Mouse (Mus musculus): Measurements from ENCODE around the gene Cldn22. TPM values are rescaled to one million over a fixed set of nuclear protein-coding genes. Genes with fewer than 3 reads are reported as not detected.

Gene Cldn22
- polyA plus RNA-seq, 1 experiment from 2014 or later: not detected

DNA sequence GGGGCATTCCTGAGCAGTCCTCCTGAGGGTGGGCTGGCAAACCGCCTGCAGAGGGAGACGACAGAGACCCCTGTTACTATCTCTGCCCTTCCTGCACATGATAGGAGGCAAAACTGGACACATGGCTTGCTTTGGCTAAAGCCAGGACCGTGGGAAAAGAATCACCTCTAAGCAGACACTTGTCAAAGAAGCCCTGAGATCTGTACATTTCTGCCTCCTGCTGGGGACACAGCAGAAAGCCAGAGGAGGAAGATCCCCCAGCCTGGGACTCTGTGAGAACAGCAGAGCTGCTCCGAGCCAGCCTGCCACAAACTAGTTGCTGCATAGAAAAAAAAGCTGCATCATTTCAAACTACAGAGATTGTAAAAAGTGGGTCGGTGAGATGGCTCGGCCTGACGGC is 18.8 kb downstream of the Cldn22 start:
- Histone ChIP-seq H3K27ac (no peak overlapping the region), H3K27me3 (no peaks in the 10 kb centered on the region), H3K36me3 (peaks cover 71% of the 10 kb centered on the region), H3K4me1 (no peaks in the 10 kb centered on the region), H3K9ac (no peak overlapping the region), H3K4me3 (no peak overlapping the region), H3K4me2 (no peak overlapping the region), H3K9me3 (no peaks in the 10 kb centered on the region)
- ATAC-seq (ENCODE audit: insufficient number of reproducible peaks, low FRiP score, low TSS enrichment, low read depth): no peak
- WGBS: 83% methylated on average over 7 of the region's 7 CpGs

DNA sequence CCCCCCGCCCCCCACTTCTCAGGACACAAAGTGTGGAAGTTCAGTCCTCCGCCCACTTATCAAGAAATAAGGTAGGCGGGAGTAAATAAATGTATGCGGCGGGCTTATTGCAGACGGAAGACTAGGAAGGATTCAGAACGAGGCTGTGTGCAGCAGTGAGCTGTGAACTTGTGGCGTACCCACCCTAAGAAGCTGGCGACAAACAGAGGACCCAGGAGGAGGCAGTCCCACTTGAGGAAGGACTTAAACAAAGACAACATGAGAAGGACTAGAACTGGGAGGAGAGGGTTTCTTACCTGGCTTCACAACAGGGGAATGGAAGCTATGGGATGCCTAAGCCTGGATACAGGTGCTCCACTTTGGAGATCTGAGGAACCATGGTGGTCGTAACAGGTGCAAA is 19.4 kb downstream of the Cldn22 start:
- Histone ChIP-seq H3K4me1 (no peaks in the 10 kb centered on the region), H3K27ac (no peak overlapping the region), H3K4me3 (no peak overlapping the region), H3K36me3 (peaks cover 77% of the 10 kb centered on the region), H3K9ac (no peak overlapping the region), H3K27me3 (no peaks in the 10 kb centered on the region), H3K9me3 (no peaks in the 10 kb centered on the region), H3K4me2 (no peak overlapping the region)
- WGBS: 95% methylated on average over 10 of the region's 10 CpGs
- no peak for ATAC-seq (ENCODE audit: insufficient number of reproducible peaks, low FRiP score, low TSS enrichment, low read depth)

DNA sequence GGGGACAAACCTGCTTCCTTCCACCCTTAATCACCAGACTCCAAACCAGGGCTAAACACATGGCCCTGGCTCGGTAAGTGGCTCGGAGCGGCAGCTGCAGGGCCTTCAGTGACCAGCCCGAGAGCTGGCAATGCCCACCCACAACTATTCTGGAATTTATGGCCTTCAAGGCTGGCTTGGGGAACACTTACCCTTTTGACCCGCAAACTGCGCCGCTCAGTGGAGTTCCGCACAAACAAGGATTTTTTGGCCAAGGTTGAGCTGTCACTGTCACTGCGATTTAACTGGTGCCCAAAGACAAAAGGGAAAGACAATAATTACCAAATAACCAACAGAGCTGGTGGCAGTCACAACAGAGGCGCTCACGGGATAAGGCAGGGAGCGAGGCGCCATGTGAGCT is 21.7 kb downstream of the Cldn22 start:
- no peaks in the 10 kb centered on the region for H3K9me3 ChIP-seq
- H3K4me3 ChIP-seq: no peak overlapping the region
- no peak for ATAC-seq (ENCODE audit: insufficient number of reproducible peaks, low FRiP score, low TSS enrichment, low read depth)
- H3K27ac ChIP-seq: no peak overlapping the region
- no peak overlapping the region for H3K4me2 ChIP-seq
- peaks cover 75% of the 10 kb centered on the region for H3K36me3 ChIP-seq
- WGBS: 66% methylated on average over 13 of the region's 13 CpGs
- H3K27me3 ChIP-seq: no peaks in the 10 kb centered on the region
- no peak overlapping the region for H3K9ac ChIP-seq
- H3K4me1 ChIP-seq: no peaks in the 10 kb centered on the region

DNA sequence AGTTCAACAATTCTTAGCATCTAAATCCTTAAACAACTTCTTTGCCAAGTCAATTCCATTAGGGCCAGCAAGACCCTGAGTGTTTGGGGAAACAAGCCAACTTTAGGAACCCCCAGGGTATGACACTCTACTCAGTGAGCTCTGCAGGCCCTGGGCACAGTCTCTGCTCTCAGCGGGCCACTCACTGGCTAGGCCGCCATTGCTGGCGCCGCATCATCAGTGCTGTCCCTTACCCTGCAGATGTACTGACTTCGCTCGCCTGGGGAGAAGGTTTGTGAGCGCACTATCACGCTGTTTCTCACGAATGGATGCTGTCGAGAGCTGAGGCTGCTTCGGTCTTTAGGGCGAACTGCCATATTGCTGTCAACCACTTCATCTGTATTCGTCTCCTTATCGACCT is 22.9 kb downstream of the Cldn22 start:
- no peak overlapping the region for H3K9ac ChIP-seq
- H3K4me2 ChIP-seq: no peak overlapping the region
- no peaks in the 10 kb centered on the region for H3K27me3 ChIP-seq
- peaks cover 8% of the 10 kb centered on the region for H3K4me1 ChIP-seq
- no peaks in the 10 kb centered on the region for H3K9me3 ChIP-seq
- H3K4me3 ChIP-seq: no peak overlapping the region
- no peak for ATAC-seq (ENCODE audit: insufficient number of reproducible peaks, low FRiP score, low TSS enrichment, low read depth)
- no peak overlapping the region for H3K27ac ChIP-seq
- WGBS: 94% methylated on average over 14 of the region's 14 CpGs
- peaks cover 68% of the 10 kb centered on the region for H3K36me3 ChIP-seq

DNA sequence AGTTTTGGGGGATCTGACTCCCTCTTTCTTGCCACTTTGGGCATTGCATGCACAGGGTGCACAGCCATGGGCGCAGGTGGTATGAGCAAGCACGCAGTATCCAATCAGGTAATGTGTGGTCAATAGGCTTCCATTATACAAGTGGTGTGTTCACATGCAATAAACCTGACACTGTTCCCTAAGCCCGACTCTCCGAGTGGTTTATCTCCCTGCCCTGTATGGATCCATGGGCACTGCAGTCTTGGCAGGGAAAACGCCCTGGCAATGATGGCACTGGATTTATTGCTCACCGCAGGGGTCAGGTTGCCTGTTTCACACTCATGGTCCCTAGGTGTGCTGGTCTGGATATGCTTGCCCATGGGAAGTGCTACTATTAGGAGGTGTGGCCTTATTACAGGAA is 23.6 kb downstream of the Cldn22 start:
- H3K27me3 ChIP-seq: no peaks in the 10 kb centered on the region
- H3K9me3 ChIP-seq: no peaks in the 10 kb centered on the region
- no peak for ATAC-seq (ENCODE audit: insufficient number of reproducible peaks, low FRiP score, low TSS enrichment, low read depth)
- WGBS: 92% methylated on average over 6 of the region's 6 CpGs
- H3K27ac ChIP-seq: no peak overlapping the region
- H3K36me3 ChIP-seq: peaks cover 60% of the 10 kb centered on the region
- H3K4me3 ChIP-seq: no peak overlapping the region
- no peak overlapping the region for H3K4me2 ChIP-seq
- H3K9ac ChIP-seq: no peak overlapping the region
- peaks cover 16% of the 10 kb centered on the region for H3K4me1 ChIP-seq

DNA sequence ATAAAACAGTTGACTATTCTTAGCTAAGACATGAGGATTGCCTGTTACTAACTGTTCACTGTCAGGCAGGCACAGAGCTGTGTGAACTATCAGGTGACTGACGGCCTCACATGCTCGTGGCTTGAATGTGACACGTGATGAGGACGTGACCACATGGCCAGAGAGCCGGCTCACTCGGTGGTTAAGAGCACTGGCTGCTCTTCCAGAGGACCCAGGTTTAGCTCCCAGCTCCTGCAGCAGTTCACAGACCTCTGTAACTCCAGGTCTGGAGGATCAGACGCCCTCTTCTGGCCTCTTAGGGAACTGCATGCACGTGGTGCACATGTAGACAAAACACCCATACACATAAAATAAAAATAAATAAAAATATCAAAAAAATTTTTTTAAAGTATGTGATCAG is 25.6 kb downstream of the Cldn22 start:
- Histone ChIP-seq H3K36me3 (peaks cover 51% of the 10 kb centered on the region), H3K4me1 (peaks cover 24% of the 10 kb centered on the region), H3K27me3 (no peaks in the 10 kb centered on the region), H3K4me2 (no peak overlapping the region), H3K9ac (no peak overlapping the region), H3K27ac (no peak overlapping the region), H3K9me3 (no peaks in the 10 kb centered on the region), H3K4me3 (no peak overlapping the region)
- no peak for ATAC-seq (ENCODE audit: insufficient number of reproducible peaks, low FRiP score, low TSS enrichment, low read depth)
- WGBS: 75% methylated on average over 8 of the region's 8 CpGs

DNA sequence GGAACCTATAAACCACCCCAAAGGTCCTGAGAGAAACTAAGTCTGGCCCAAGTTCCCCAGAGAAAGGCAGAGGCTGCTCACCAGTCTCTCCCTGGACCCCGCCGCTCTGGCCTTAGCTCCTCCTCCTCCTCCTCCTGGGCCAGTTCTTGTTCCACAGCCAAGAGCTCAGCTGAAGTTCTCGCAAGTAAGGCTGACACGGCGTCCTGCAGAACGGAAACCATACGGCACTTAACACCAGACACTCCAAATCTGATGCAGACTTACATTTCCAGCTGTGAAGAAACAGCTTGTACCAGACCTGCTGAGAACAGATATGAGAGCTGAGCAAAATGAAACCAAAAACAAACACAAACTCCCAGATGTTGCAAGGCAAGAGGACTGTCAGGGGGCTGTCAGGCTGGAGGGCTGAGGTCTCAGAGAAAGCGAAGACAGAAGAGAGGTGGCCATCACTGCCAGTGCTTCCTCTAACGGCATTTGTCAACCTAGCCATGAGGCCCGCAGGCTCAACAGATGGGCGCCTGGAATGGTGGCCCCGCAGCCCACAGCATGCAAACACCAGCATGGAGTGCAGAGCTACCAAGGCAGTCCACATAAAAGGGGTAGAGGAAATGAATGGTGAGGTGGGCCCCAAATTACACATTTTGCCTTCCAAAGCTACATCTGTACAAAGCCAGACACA is 27.7 kb downstream of the Cldn22 start:
- H3K36me3 ChIP-seq: peaks cover 48% of the 10 kb centered on the region
- no peaks in the 10 kb centered on the region for H3K27me3 ChIP-seq
- peak; percentile 41 for ATAC-seq (ENCODE audit: insufficient number of reproducible peaks, low FRiP score, low TSS enrichment, low read depth)
- peak overlapping the region; percentile 85 for H3K27ac ChIP-seq
- peak overlapping the region; percentile 39 for H3K4me2 ChIP-seq
- peak overlapping the region; percentile 25 for H3K4me3 ChIP-seq
- no peak overlapping the region for H3K9ac ChIP-seq
- H3K4me1 ChIP-seq: peaks cover 24% of the 10 kb centered on the region
- no peaks in the 10 kb centered on the region for H3K9me3 ChIP-seq
- 21% methylated on average over 12 of the region's 12 CpGs for WGBS

DNA sequence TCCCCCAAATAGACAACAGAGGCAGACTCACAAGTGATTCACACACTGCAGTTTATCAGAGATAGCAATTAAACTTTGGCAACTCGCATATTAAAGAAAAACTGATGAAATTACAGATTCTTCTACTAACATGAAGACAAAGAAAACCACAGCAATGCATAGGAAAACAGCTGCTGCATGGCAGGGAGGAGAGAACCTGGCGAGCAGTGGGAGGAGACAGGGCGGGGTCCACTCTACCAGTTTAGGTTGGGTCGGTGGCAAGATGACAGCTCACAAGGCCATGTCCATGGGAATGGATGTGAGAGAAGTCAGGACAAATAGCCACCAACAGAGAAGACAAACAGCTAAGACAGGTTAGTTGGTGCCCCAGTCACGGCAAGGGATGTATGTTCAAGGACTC is 28.5 kb downstream of the Cldn22 start:
- Histone ChIP-seq H3K27me3 (no peaks in the 10 kb centered on the region), H3K4me3 (no peak overlapping the region), H3K9me3 (no peaks in the 10 kb centered on the region), H3K4me2 (peak overlapping the region; percentile 39; the same call in 1 of the 2 replicates), H3K36me3 (peaks cover 44% of the 10 kb centered on the region), H3K9ac (no peak overlapping the region), H3K4me1 (peaks cover 24% of the 10 kb centered on the region), H3K27ac (peak overlapping the region; percentile 85)
- no peak for ATAC-seq (ENCODE audit: insufficient number of reproducible peaks, low FRiP score, low TSS enrichment, low read depth)
- 77% methylated on average over 5 of the region's 5 CpGs for WGBS

DNA sequence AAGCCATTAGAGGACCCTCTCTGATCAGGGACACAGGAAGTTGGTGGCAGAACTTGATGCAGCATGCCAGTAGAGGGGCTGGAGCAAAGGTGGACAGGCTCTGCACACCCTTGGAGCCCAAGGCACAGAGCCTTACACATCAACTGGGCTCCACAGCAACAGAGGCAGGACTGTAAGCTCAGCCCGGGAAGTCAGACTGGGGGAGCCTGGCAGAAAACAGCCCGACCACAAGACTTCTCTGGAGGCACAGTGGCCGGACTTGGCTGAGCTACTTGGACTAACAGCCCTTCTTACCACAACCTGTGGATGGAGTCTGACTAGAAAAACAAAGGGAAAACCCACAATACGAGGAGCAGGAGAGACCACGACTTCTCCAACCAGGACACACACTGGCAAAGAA is 29.1 kb downstream of the Cldn22 start:
- Histone ChIP-seq H3K4me1 (peaks cover 24% of the 10 kb centered on the region), H3K9me3 (no peaks in the 10 kb centered on the region), H3K36me3 (peaks cover 44% of the 10 kb centered on the region), H3K27me3 (no peaks in the 10 kb centered on the region), H3K4me2 (no peak overlapping the region), H3K27ac (peak overlapping the region; percentile 85), H3K9ac (no peak overlapping the region), H3K4me3 (no peak overlapping the region)
- 70% methylated on average over 5 of the region's 5 CpGs for WGBS
- ATAC-seq (ENCODE audit: insufficient number of reproducible peaks, low FRiP score, low TSS enrichment, low read depth): peak; percentile 65; the same call in 1 of the 2 replicates

DNA sequence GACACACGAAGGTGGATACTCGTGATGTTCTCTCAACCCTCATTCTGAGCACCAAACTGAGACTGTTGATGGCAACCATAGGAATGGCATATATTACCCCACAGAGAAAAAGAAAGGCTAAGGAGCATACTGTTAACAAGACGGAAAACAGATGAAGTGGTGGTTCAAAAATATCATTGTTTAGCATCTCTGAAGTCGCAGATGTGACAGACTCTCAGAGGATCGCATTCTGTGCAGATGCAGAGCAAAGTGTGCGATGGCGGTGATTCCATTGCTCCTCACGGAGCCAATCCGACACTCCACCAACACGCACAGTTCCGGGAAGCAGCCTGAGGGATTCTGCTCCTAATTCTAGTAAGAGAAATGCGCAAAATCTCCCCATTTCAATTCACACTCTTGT is 35.0 kb downstream of the Cldn22 start:
- Histone ChIP-seq H3K36me3 (peaks cover 77% of the 10 kb centered on the region), H3K9ac (no peak overlapping the region), H3K9me3 (no peaks in the 10 kb centered on the region), H3K4me3 (no peak overlapping the region), H3K4me1 (no peaks in the 10 kb centered on the region), H3K27me3 (no peaks in the 10 kb centered on the region), H3K27ac (no peak overlapping the region), H3K4me2 (no peak overlapping the region)
- WGBS: 92% methylated on average over 12 of the region's 12 CpGs
- ATAC-seq (ENCODE audit: insufficient number of reproducible peaks, low FRiP score, low TSS enrichment, low read depth): no peak

DNA sequence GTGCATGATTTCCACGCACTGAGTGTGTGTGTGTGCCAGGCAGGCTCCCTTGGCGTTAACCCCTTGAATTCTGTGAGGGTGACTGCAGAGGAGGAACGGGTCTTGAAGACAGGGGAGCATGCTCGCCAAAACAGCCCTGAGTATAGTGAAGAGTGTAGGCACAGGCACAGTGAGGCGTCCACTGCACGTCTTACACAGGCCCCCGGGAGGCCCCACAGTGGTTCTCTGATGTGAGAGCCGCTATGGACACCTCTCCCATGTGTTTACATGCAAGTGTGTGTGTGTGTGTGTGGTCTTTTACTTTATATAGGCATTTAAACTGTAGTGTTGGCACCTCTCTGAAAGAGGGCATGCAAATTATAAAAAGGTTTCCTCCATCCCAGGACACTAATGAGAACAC is 42.3 kb downstream of the Cldn22 start:
- peak; percentile 35; the same call in 1 of the 2 replicates for ATAC-seq (ENCODE audit: insufficient number of reproducible peaks, low FRiP score, low TSS enrichment, low read depth)
- no peak overlapping the region for H3K4me2 ChIP-seq
- WGBS: 84% methylated on average over 8 of the region's 8 CpGs
- no peak overlapping the region for H3K27ac ChIP-seq
- no peaks in the 10 kb centered on the region for H3K9me3 ChIP-seq
- no peak overlapping the region for H3K4me3 ChIP-seq
- H3K9ac ChIP-seq: no peak overlapping the region
- no peaks in the 10 kb centered on the region for H3K27me3 ChIP-seq
- peaks cover 77% of the 10 kb centered on the region for H3K36me3 ChIP-seq
- no peaks in the 10 kb centered on the region for H3K4me1 ChIP-seq

DNA sequence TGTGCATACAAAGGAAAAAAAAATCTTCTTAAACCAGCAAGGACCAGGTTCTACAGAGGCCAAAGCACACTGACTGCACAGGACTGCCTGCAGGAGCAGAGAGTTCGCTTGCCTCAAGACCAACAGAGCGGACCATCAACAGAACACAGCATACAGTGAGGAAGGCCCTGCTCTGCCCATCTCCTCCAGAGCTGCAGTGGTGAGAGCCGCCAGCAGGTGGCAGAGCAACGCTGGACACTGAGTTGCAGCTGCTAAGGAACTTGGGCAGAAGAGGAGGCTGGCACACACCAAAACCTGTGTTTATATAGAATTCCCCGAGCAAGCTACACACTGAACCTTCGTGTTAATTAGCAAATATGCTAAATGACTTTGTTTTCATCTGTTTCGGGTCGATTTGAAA is 42.8 kb downstream of the Cldn22 start:
- Histone ChIP-seq H3K9me3 (no peaks in the 10 kb centered on the region), H3K4me2 (no peak overlapping the region), H3K27ac (no peak overlapping the region), H3K36me3 (peaks cover 73% of the 10 kb centered on the region), H3K27me3 (no peaks in the 10 kb centered on the region), H3K9ac (no peak overlapping the region), H3K4me3 (no peak overlapping the region), H3K4me1 (0 out of 2 replicates have a peak, but pooled peaks cover 4% of the 10 kb centered on the region)
- 32% methylated on average over 8 of the region's 8 CpGs for WGBS
- ATAC-seq (ENCODE audit: insufficient number of reproducible peaks, low FRiP score, low TSS enrichment, low read depth): no peak
